Mouse (Mus musculus) mouse trophoblast stem cell (cell line): ENCODE measurements at regions not wholly inside any gene's neighbourhood (a gene's known extent, or its start where the extent isn't known, plus 50 kb on each side); places are given as distances from the start of the nearest gene placed in this dataset.

Source experiments
- in situ Hi-C, 2 experiments: fragments of 300-500 bp; cut with MseI, MboI; formaldehyde crosslinking; loops; 2 replicates in 1 of 2; 3 replicates in 1 of 2; pipeline ENCODE4 v1.15.1; 2025

DNA sequence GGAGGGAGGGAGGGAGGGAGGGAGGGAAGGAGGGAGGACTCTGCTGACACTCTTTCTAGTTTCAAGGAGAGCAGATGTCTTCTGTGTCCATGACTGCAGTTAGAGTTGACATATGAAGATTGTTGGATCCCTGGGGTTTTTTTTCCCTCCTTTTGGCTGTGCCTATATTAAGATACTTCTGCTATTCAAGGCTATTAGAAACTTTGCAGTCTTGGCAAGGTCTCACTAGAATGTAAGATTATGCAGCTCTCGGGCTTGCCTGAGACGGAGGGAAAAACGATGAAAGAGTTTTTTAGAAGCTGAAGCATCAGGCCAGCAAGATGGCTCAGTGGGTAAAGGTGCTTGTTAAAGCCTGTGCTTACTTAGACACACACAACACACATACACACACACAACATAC lies 83.5 kb upstream of the Sfswap start:
- in situ Hi-C loops, result no loop called here

DNA sequence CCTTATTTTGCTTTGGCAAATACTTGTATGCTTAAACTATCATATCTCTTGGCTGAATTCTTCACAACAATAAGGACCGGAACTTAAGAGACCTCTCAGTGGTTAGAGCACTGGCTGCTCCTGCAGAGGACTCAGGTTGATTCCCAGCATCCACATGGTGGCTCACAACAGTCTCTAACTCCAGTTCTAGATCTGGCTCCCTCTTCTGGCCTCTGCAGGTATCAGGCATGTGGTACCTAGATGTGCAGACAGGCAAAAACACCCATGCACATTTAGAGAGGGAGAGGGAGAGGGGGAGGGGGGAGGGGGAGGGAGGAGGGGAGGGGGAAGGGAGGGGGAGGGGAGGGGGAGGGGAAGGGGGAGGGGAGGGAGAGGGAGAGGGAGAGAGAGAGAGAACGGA lies 80.0 kb upstream of the Sfswap start:
- in situ Hi-C loops, result no loop called here

- in situ Hi-C loops, result no loop called here
These were observed 71.1 kb upstream of the Sfswap start for GRCm38 (mm10) chr5:129429897-129430296.

DNA sequence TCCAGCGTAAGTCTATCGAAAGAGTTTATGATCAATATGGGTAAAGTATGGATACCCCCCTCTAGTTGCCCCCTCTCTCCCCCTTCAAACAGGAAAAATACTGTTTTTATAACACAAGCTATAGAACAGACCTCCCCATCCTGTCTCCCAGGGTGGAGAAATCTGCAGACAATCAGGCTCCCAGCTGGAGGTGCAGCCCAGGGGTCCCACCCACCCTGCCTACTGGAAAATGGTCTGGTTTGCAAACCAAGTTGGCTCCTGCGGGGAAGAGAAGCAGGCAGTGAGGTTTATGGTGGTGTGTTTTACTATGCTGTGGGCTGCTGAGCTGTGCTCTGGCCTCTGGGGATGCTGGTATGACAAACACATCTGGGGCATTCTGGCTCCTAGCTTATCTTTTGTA lies 70.7 kb upstream of the Sfswap start:
- in situ Hi-C loops, result no loop called here

- in situ Hi-C loops, result no loop called here
These were observed 51.0 kb upstream of the Sfswap start for GRCm38 (mm10) chr5:129449931-129450573.
